In genomic region chr7:109580489-109580888, GRCm38 (mm10) we compare ENCODE assay signal across 12 mouse cellular contexts.
A peak's percentile ranks its signal among the peaks of the same experiment; 100 is the strongest.
DNase-seq lines count a peak whose midpoint lies in the region; ATAC-seq lines count a peak whose summit lies in the region.
"Had no signal": no experiment of that assay in that cellular context is flagged by ENCODE, and none has a peak within 500 bp of the region (broad histone marks: within the 10 kb centered on the region; RNA-seq: fewer than 3 reads in every experiment).

No protein-coding gene starts in this region.

- no peak overlapping the region for H3K9ac ChIP-seq in forebrain, embryonic 14.5 days (ENCODE audit: low read length)
- H3K9ac ChIP-seq in forebrain, embryonic 15.5 days (replicated peaks), result no peak overlapping the region
- no peak overlapping the region for H3K9ac ChIP-seq in limb, embryonic 15.5 days
- H3K9ac ChIP-seq in hindbrain, embryonic 14.5 days, result no peak overlapping the region
- H3K9ac ChIP-seq in neural tube, embryonic 15.5 days (replicated peaks), result no peak overlapping the region

- 93% methylated on average over 4 of the region's 4 CpGs for WGBS in forebrain, embryonic 14.5 days
- 84% methylated on average over 4 of the region's 4 CpGs for WGBS in forebrain, embryonic 15.5 days
- 90% methylated on average over 4 of the region's 4 CpGs for WGBS in limb, embryonic 15.5 days
- 85% methylated on average over 4 of the region's 4 CpGs for WGBS in limb, embryonic 10.5 days
- 57% methylated on average over 4 of the region's 4 CpGs for WGBS in hindbrain, embryonic 14.5 days
- 46% methylated on average over 4 of the region's 4 CpGs for WGBS in neural tube, embryonic 15.5 days

- H3K36me3 ChIP-seq in forebrain, embryonic 14.5 days (ENCODE audit: control insufficient read depth, insufficient read depth, low read length), result no peaks in the 10 kb centered on the region
- no peaks in the 10 kb centered on the region for H3K36me3 ChIP-seq in forebrain, embryonic 15.5 days
- no peaks in the 10 kb centered on the region for H3K36me3 ChIP-seq in limb, embryonic 15.5 days
- H3K36me3 ChIP-seq in limb, embryonic 10.5 days, result no peaks in the 10 kb centered on the region
- no peaks in the 10 kb centered on the region for H3K36me3 ChIP-seq in hindbrain, embryonic 14.5 days (replicated peaks; ENCODE audit: control insufficient read depth, insufficient read depth)
- H3K36me3 ChIP-seq in neural tube, embryonic 15.5 days, result no peaks in the 10 kb centered on the region
- H3K36me3 ChIP-seq: heart, embryonic 10.5 days had no signal

- H3K4me3 ChIP-seq in forebrain, embryonic 14.5 days (ENCODE audit: low read depth, low read length), result no peak overlapping the region
- no peak overlapping the region for H3K4me3 ChIP-seq in forebrain, embryonic 15.5 days
- no peak overlapping the region for H3K4me3 ChIP-seq in limb, embryonic 15.5 days
- H3K4me3 ChIP-seq in limb, embryonic 10.5 days, result no peak overlapping the region
- no peak overlapping the region for H3K4me3 ChIP-seq in hindbrain, embryonic 14.5 days (replicated peaks; ENCODE audit: low read length)
- no peak overlapping the region for H3K4me3 ChIP-seq in neural tube, embryonic 15.5 days (replicated peaks)
- H3K4me3 ChIP-seq: heart, embryonic 10.5 days had no signal

- H3K9me3 ChIP-seq in forebrain, embryonic 14.5 days (replicated peaks; ENCODE audit: control insufficient read depth, low read length), result no peaks in the 10 kb centered on the region
- no peaks in the 10 kb centered on the region for H3K9me3 ChIP-seq in forebrain, embryonic 15.5 days
- no peaks in the 10 kb centered on the region for H3K9me3 ChIP-seq in limb, embryonic 15.5 days
- H3K9me3 ChIP-seq in limb, embryonic 10.5 days (replicated peaks), result no peaks in the 10 kb centered on the region
- H3K9me3 ChIP-seq in hindbrain, embryonic 14.5 days (ENCODE audit: control insufficient read depth, low read length), result no peaks in the 10 kb centered on the region
- H3K9me3 ChIP-seq in neural tube, embryonic 15.5 days (replicated peaks), result no peaks in the 10 kb centered on the region
- H3K9me3 ChIP-seq: heart, embryonic 10.5 days had no signal

- ATAC-seq in forebrain, embryonic 14.5 days, result no peak
- no peak for ATAC-seq in forebrain, embryonic 15.5 days (replicated peaks)
- ATAC-seq in limb, embryonic 15.5 days (ENCODE audit: insufficient number of reproducible peaks, low FRiP score, low TSS enrichment, low read depth), result no peak
- no peak for ATAC-seq in hindbrain, embryonic 14.5 days (ENCODE audit: low FRiP score)
- ATAC-seq in neural tube, embryonic 15.5 days (ENCODE audit: low FRiP score), result no peak

- no peaks in the 10 kb centered on the region for H3K27me3 ChIP-seq in forebrain, embryonic 14.5 days (replicated peaks; ENCODE audit: control insufficient read depth, insufficient read depth, low read length)
- no peaks in the 10 kb centered on the region for H3K27me3 ChIP-seq in forebrain, embryonic 15.5 days
- H3K27me3 ChIP-seq in limb, embryonic 15.5 days, result no peaks in the 10 kb centered on the region
- H3K27me3 ChIP-seq in limb, embryonic 10.5 days (ENCODE audit: low read depth, poor library complexity, severe bottlenecking), result no peaks in the 10 kb centered on the region
- no peaks in the 10 kb centered on the region for H3K27me3 ChIP-seq in hindbrain, embryonic 14.5 days (ENCODE audit: control insufficient read depth, insufficient read depth, low read length)
- H3K27me3 ChIP-seq in neural tube, embryonic 15.5 days (replicated peaks), result no peaks in the 10 kb centered on the region

- peaks cover 14% of the 10 kb centered on the region for H3K4me1 ChIP-seq in forebrain, embryonic 14.5 days (ENCODE audit: control insufficient read depth, insufficient read depth, low read length)
- peaks cover 22% of the 10 kb centered on the region for H3K4me1 ChIP-seq in forebrain, embryonic 15.5 days
- H3K4me1 ChIP-seq in limb, embryonic 15.5 days, result peaks cover 37% of the 10 kb centered on the region
- H3K4me1 ChIP-seq in limb, embryonic 10.5 days, result peaks cover 12% of the 10 kb centered on the region
- H3K4me1 ChIP-seq in hindbrain, embryonic 14.5 days (replicated peaks; ENCODE audit: control insufficient read depth, insufficient read depth, low read length), result peaks cover 24% of the 10 kb centered on the region
- H3K4me1 ChIP-seq in neural tube, embryonic 15.5 days, result peaks cover 25% of the 10 kb centered on the region

- DNase-seq in forebrain, embryonic 14.5 days (ENCODE audit: low spot score), result no peak
- no peak for DNase-seq in limb, embryonic 10.5 days (ENCODE audit: low spot score)
- DNase-seq in hindbrain, embryonic 14.5 days (ENCODE audit: low spot score), result no peak
- DNase-seq in layer of hippocampus, postnatal 10 days (ENCODE audit: low spot score in 2 of 2), result no peak
- DNase-seq in left cerebral cortex, adult 18-20 months (ENCODE audit: low spot score in 2 of 2), result no peak
- DNase-seq: cerebellum, adult 18-20 months; kidney, adult 11 months; thymus, adult 18-20 months had no signal

- H3K27ac ChIP-seq in forebrain, embryonic 14.5 days (ENCODE audit: low read depth, low read length), result peak overlapping the region; percentile 27; the same call in 1 of the 2 replicates
- no peak overlapping the region for H3K27ac ChIP-seq in forebrain, embryonic 15.5 days (replicated peaks)
- H3K27ac ChIP-seq in limb, embryonic 15.5 days, result peak overlapping the region; percentile 74
- no peak overlapping the region for H3K27ac ChIP-seq in limb, embryonic 10.5 days
- peak overlapping the region; percentile 57 for H3K27ac ChIP-seq in hindbrain, embryonic 14.5 days
- H3K27ac ChIP-seq in neural tube, embryonic 15.5 days (replicated peaks), result 0 out of 2 replicates have a peak overlapping the region, but pooled peaks have one; percentile 1

- H3K4me2 ChIP-seq in forebrain, embryonic 14.5 days (ENCODE audit: low read length), result no peak overlapping the region
- H3K4me2 ChIP-seq in forebrain, embryonic 15.5 days (replicated peaks), result no peak overlapping the region
- no peak overlapping the region for H3K4me2 ChIP-seq in limb, embryonic 15.5 days
- no peak overlapping the region for H3K4me2 ChIP-seq in hindbrain, embryonic 14.5 days (replicated peaks)
- H3K4me2 ChIP-seq in neural tube, embryonic 15.5 days, result no peak overlapping the region

Comparison
In these comparisons a context has a peak if more than half of its experiments do, and no peak if none do; other contexts are left out.
1. H3K27ac ChIP-seq: peak in forebrain, embryonic 14.5 days (single experiment), limb, embryonic 15.5 days (single experiment), hindbrain, embryonic 14.5 days (single experiment) and neural tube, embryonic 15.5 days (single experiment); none in forebrain, embryonic 15.5 days (single experiment) and limb, embryonic 10.5 days (single experiment).